Mouse (Mus musculus): ENCODE measurements around the gene Gm6583. TPM values are rescaled to one million over a fixed set of nuclear protein-coding genes. Genes with fewer than 3 reads are reported as not detected.

Gene Gm6583
- total RNA-seq (2021), result not detected
- long read RNA-seq, experiment 1, result 0 reads
- long read RNA-seq, experiment 2, result 0 reads

GRCm38 (mm10) chr5:112355910-112356309 is at the start of gene Gm6583:
Gene Gm6583, minus strand, starts transcription at chr5:112356033.
- intact Hi-C loops (cut with DNase I; ENCODE audit: low total_unique reads), result no loop called here
- DNase-seq, result no peak

GRCm38 (mm10) chr5:112402437-112402836 is 46.6 kb upstream of the Gm6583 start:
- intact Hi-C loops (cut with DNase I; ENCODE audit: low total_unique reads), result no loop called here
- no peak for DNase-seq

GRCm38 (mm10) chr5:112399284-112399683 is 43.5 kb upstream of the Gm6583 start:
- DNase-seq, result no peak
- intact Hi-C loops (cut with DNase I; ENCODE audit: low total_unique reads), result no loop called here

- intact Hi-C loops (cut with DNase I; ENCODE audit: low total_unique reads), result no loop called here
- no peak for DNase-seq
Observed at GRCm38 (mm10) chr5:112396066-112396465, 40.2 kb upstream of the Gm6583 start.

GRCm38 (mm10) chr5:112394779-112395443 is 39.1 kb upstream of the Gm6583 start, which contains the start of gene Asphd2:
Gene Asphd2, minus strand, starts transcription at chr5:112394866.
- peak; percentile 46 for DNase-seq
- intact Hi-C loops (cut with DNase I; ENCODE audit: low total_unique reads), result no loop called here

- no peak for DNase-seq
- intact Hi-C loops (cut with DNase I; ENCODE audit: low total_unique reads), result no loop called here
Observed at GRCm38 (mm10) chr5:112394415-112394763, 38.6 kb upstream of the Gm6583 start.

GRCm38 (mm10) chr5:112393741-112394414 is 38.0 kb upstream of the Gm6583 start:
- DNase-seq, result no peak
- intact Hi-C loops (cut with DNase I; ENCODE audit: low total_unique reads), result no loop called here

GRCm38 (mm10) chr5:112391676-112392323 is 36.0 kb upstream of the Gm6583 start:
- DNase-seq, result no peak
- intact Hi-C loops (cut with DNase I; ENCODE audit: low total_unique reads), result no loop called here

GRCm38 (mm10) chr5:112391002-112391401 is 35.2 kb upstream of the Gm6583 start:
- intact Hi-C loops (cut with DNase I; ENCODE audit: low total_unique reads), result no loop called here
- DNase-seq, result no peak

- DNase-seq, result no peak
- intact Hi-C loops (cut with DNase I; ENCODE audit: low total_unique reads), result no loop called here
Observed at GRCm38 (mm10) chr5:112389352-112389751, 33.5 kb upstream of the Gm6583 start.

- intact Hi-C loops (cut with DNase I; ENCODE audit: low total_unique reads), result no loop called here
Observed at GRCm38 (mm10) chr5:112385973-112386372, 30.1 kb upstream of the Gm6583 start.

GRCm38 (mm10) chr5:112384805-112385472 is 29.1 kb upstream of the Gm6583 start:
- DNase-seq, result no peak
- intact Hi-C loops (cut with DNase I; ENCODE audit: low total_unique reads), result no loop called here

More at GRCm38 (mm10) chr5:112385973-112386372, 30.1 kb upstream of the Gm6583 start:
- no peak for DNase-seq

- peak; percentile 56 for DNase-seq
- intact Hi-C loops (cut with DNase I; ENCODE audit: low total_unique reads), result no loop called here
Observed at GRCm38 (mm10) chr5:112382641-112383330, 27.0 kb upstream of the Gm6583 start.

- DNase-seq, result no peak
- intact Hi-C loops (cut with DNase I; ENCODE audit: low total_unique reads), result no loop called here
Observed at GRCm38 (mm10) chr5:112382042-112382441, 26.2 kb upstream of the Gm6583 start.

- intact Hi-C loops (cut with DNase I; ENCODE audit: low total_unique reads), result no loop called here
- DNase-seq, result no peak
Observed at GRCm38 (mm10) chr5:112381154-112381553, 25.3 kb upstream of the Gm6583 start.

GRCm38 (mm10) chr5:112378716-112379115 is 22.9 kb upstream of the Gm6583 start:
- intact Hi-C loops (cut with DNase I; ENCODE audit: low total_unique reads), result no loop called here
- no peak for DNase-seq

- intact Hi-C loops (cut with DNase I; ENCODE audit: low total_unique reads), result no loop called here
- DNase-seq, result no peak
Observed at GRCm38 (mm10) chr5:112377380-112377779, 21.5 kb upstream of the Gm6583 start.

GRCm38 (mm10) chr5:112376111-112376510 is 20.3 kb upstream of the Gm6583 start:
- intact Hi-C loops (cut with DNase I; ENCODE audit: low total_unique reads), result no loop called here
- DNase-seq, result no peak

- DNase-seq, result no peak
- intact Hi-C loops (cut with DNase I; ENCODE audit: low total_unique reads), result no loop called here
Observed at GRCm38 (mm10) chr5:112371933-112372332, 16.1 kb upstream of the Gm6583 start.
